Mouse (Mus musculus) midbrain, embryonic 13.5 days (tissue): ENCODE measurements around the gene Igsf10. TPM values are rescaled to one million over a fixed set of nuclear protein-coding genes. Genes with fewer than 3 reads are reported as not detected.

ENCODE experiments used
- ATAC-seq: fragments of 200-750 bp; cut with Nextera tagmentation; 2 replicates; pipeline ENCODE4 v1.8.0; 2017; ENCODE audit warnings: mild to moderate bottlenecking, moderate TSS enrichment, moderate library complexity
- H3K27ac ChIP-seq: fragments of 300-500 bp; sonication (generic); 2 replicates; pipeline ENCODE4 v1.5.1; 2015; ENCODE audit warnings: inconsistent platforms, mild to moderate bottlenecking, moderate library complexity
- H3K27me3 ChIP-seq: fragments of 300-500 bp; sonication (generic); 2 replicates; pipeline ENCODE4 v1.6.1; 2015; ENCODE audit warnings: mild to moderate bottlenecking, inconsistent platforms
- H3K36me3 ChIP-seq: fragments of 300-500 bp; sonication (generic); 2 replicates; pipeline ENCODE4 v1.6.1; 2015; ENCODE audit warnings: mild to moderate bottlenecking, inconsistent platforms
- H3K4me1 ChIP-seq: fragments of 300-500 bp; sonication (generic); replicated peaks from 2 replicates; pipeline ENCODE4 v1.6.1; 2015; ENCODE audit warnings: inconsistent platforms
- H3K4me2 ChIP-seq: fragments of 300-500 bp; sonication (generic); replicated peaks from 2 replicates; pipeline ENCODE4 v1.6.1; 2015; ENCODE audit warnings: moderate library complexity, mild to moderate bottlenecking, inconsistent platforms
- H3K4me3 ChIP-seq: fragments of 300-500 bp; sonication (generic); replicated peaks from 2 replicates; pipeline ENCODE4 v1.5.1; 2015; ENCODE audit warnings: mild to moderate bottlenecking, inconsistent platforms
- H3K9ac ChIP-seq: fragments of 300-500 bp; sonication (generic); replicated peaks from 2 replicates; pipeline ENCODE4 v1.6.1; 2015; ENCODE audit warnings: mild to moderate bottlenecking, inconsistent platforms
- H3K9me3 ChIP-seq: fragments of 300-500 bp; sonication (generic); 2 replicates; pipeline ENCODE4 v1.6.1; 2016; ENCODE audit warnings: mild to moderate bottlenecking, inconsistent platforms
- WGBS: fragments of 180-500 bp; shearing (Covaris S2); methylation state at CpG from one replicate; pipeline ENCODE4 v1.1.7; 2015; 5-methylcytosine and 5-hydroxymethylcytosine counted together
- polyA plus RNA-seq: library from polyadenylated mRNA; unstranded; fragments of >200 nt; fragmentation: Nextera tagmentation; extraction: Ambion mirVana; gene quantifications from 2 replicates; pipeline ENCODE4 v1.2.1, GENCODE M21; 2015

Gene Igsf10
- polyA plus RNA-seq, 1 experiment from 2014 or later, result 2.1 TPM

- Histone ChIP-seq H3K27me3 (no peaks in the 10 kb centered on the region), H3K4me3 (no peak overlapping the region), H3K4me2 (no peak overlapping the region), H3K9me3 (no peaks in the 10 kb centered on the region), H3K27ac (no peak overlapping the region), H3K36me3 (0 out of 2 replicates have a peak, but pooled peaks cover 6% of the 10 kb centered on the region), H3K4me1 (peaks cover 8% of the 10 kb centered on the region; the same call in 1 of the 2 replicates), H3K9ac (no peak overlapping the region)
- 8% methylated on average over 3 of the region's 3 CpGs for WGBS
- peak; percentile 53; the same call in 1 of the 2 replicates for ATAC-seq
Observed at GRCm38 (mm10) chr3:59277502-59278253, 66.5 kb downstream of the Igsf10 start.

DNA sequence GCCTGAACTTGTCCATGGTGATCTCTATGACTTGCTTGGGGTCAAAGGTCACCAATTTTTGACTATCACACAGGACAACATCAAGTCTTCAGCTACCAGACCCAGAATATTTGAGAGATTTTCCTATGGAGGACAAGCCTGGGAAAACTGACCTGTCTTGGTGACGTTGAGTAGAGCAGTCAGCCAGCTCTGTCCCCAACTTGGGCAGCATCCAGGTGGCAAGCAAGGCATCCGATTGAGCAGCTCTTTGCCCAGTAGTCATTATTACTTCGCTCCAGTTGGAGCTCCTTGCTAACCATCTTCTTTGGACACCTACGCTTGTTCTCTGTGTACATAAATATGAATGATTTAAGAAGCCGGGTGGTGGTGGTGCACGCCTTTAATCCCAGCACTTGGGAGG, 73.4 kb downstream of the Igsf10 start:
- Histone ChIP-seq H3K36me3 (peaks cover 7% of the 10 kb centered on the region; the same call in 1 of the 2 replicates), H3K4me1 (no peaks in the 10 kb centered on the region), H3K9ac (no peak overlapping the region), H3K4me3 (no peak overlapping the region), H3K9me3 (no peaks in the 10 kb centered on the region), H3K27me3 (no peaks in the 10 kb centered on the region), H3K4me2 (no peak overlapping the region), H3K27ac (no peak overlapping the region)
- 95% methylated on average over 6 of the region's 6 CpGs for WGBS
- no peak for ATAC-seq

Other genes with a start within 250 kb of the Igsf10 start
- gene Gpr171, start 242.6 kb downstream of the Igsf10 start, polyA plus RNA-seq, result 0.82 and 1.2 TPM in 2 replicates
- 1.9 and 2.4 TPM in 2 replicates for gene P2ry14, start 190.8 kb downstream of the Igsf10 start, polyA plus RNA-seq
- gene Gpr87, start 149.3 kb downstream of the Igsf10 start, polyA plus RNA-seq, result 0.19 TPM in 1 of 2 replicates, not detected in the other
- gene P2ry13, start 133.5 kb downstream of the Igsf10 start, polyA plus RNA-seq, result 0.97 and 1.2 TPM in 2 replicates
- 5.9 and 6.4 TPM in 2 replicates for gene P2ry12, start 81.5 kb downstream of the Igsf10 start, polyA plus RNA-seq